Mouse (Mus musculus) midbrain, embryonic 10.5 days (tissue): ENCODE data around the gene Frmd8. TPM values are rescaled to one million over a fixed set of nuclear protein-coding genes. Genes with fewer than 3 reads are reported as not detected.
"Not testable (repeated sequence)": the region's sequence is repeated elsewhere in the genome, so short reads cannot be mapped to it uniquely, and the experiment has no call there.

ENCODE experiments used
- DNase-seq: peaks from one replicate; pipeline ENCODE4 v3.0.0-alpha.2; 2017; ENCODE audit warnings: low spot score
- H3K27ac ChIP-seq: fragments of 300-500 bp; sonication (generic); replicated peaks from 2 replicates; pipeline ENCODE4 v1.5.1; 2016; ENCODE audit warnings: mild to moderate bottlenecking
- H3K27me3 ChIP-seq: fragments of 300-500 bp; sonication (generic); 2 replicates; pipeline ENCODE4 v1.6.1; 2016; ENCODE audit warnings: low read depth, mild to moderate bottlenecking; ENCODE audit not compliant: poor library complexity, severe bottlenecking
- H3K36me3 ChIP-seq: fragments of 300-500 bp; sonication (generic); 2 replicates; pipeline ENCODE4 v1.6.1; 2016; ENCODE audit warnings: mild to moderate bottlenecking, moderate library complexity
- H3K4me1 ChIP-seq: fragments of 300-500 bp; sonication (generic); 2 replicates; pipeline ENCODE4 v1.6.1; 2016
- H3K4me3 ChIP-seq: fragments of 300-500 bp; sonication (generic); 2 replicates; pipeline ENCODE4 v1.5.1; 2016; ENCODE audit warnings: mild to moderate bottlenecking, moderate library complexity
- H3K9me3 ChIP-seq: fragments of 300-500 bp; sonication (generic); replicated peaks from 2 replicates; pipeline ENCODE4 v1.6.1; 2016; ENCODE audit warnings: mild to moderate bottlenecking
- WGBS: fragments of 180-500 bp; shearing (Covaris S2); methylation state at CpG from one replicate; pipeline ENCODE4 v1.1.7; 2016; 5-methylcytosine and 5-hydroxymethylcytosine counted together
- polyA plus RNA-seq: library from polyadenylated mRNA; unstranded; fragments of >200 nt; fragmentation: Nextera tagmentation; extraction: Ambion mirVana; gene quantifications from 2 replicates; pipeline ENCODE4 v1.2.1, GENCODE M21; 2016

Gene Frmd8
- polyA plus RNA-seq, 1 experiment from 2014 or later, result 34.9 TPM

GRCm38 (mm10) chr19:5894002-5894678 lies 19.1 kb upstream of the Frmd8 start, which contains the start of gene Tigd3:
Tigd3 (minus strand) TSS chr19:5894149.
- peaks cover 32% of the 10 kb centered on the region for H3K4me1 ChIP-seq
- H3K27ac ChIP-seq, result peak within 1 kb of the TSS; percentile 93
- no peaks in the 10 kb centered on the region for H3K9me3 ChIP-seq
- H3K36me3 ChIP-seq, result peaks cover 59% of the 10 kb centered on the region
- 6% methylated on average over 36 of the region's 36 CpGs for WGBS
- DNase-seq, result peak; percentile 95
- peak within 1 kb of the TSS; percentile 69 for H3K4me3 ChIP-seq
- H3K27me3 ChIP-seq, result no peaks in the 10 kb centered on the region

GRCm38 (mm10) chr19:5893282-5894001 lies 18.4 kb upstream of the Frmd8 start:
- Histone ChIP-seq H3K4me3 (peak overlapping the region; percentile 69), H3K4me1 (peaks cover 32% of the 10 kb centered on the region), H3K27ac (peak overlapping the region; percentile 93), H3K27me3 (no peaks in the 10 kb centered on the region), H3K36me3 (peaks cover 54% of the 10 kb centered on the region), H3K9me3 (no peaks in the 10 kb centered on the region)
- WGBS, result 9% methylated on average over 31 of the region's 31 CpGs
- DNase-seq, result no peak

DNA sequence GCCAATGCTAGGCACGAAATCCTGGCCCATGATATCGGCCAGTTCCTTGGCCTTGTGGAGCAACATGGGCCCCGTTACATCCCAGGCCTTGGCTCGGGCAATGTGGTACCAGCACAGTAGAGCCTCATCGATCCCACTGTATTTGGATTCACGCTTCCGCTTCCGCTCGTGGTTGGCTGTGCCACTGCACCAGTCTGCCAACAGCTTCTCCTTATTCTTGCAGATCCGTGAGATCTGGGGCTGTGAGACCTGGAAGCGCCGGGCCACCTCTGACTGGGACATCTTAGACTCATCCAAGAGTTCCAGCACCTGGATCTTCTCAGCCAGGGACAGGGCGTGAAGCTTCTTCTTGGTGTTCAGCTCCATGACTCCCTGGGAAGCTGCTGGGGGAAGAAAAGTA lies 17.7 kb upstream of the Frmd8 start:
- Histone ChIP-seq H3K4me3 (peak overlapping the region; percentile 69), H3K36me3 (peaks cover 47% of the 10 kb centered on the region), H3K27ac (peak overlapping the region; percentile 93), H3K27me3 (no peaks in the 10 kb centered on the region), H3K9me3 (no peaks in the 10 kb centered on the region), H3K4me1 (peaks cover 32% of the 10 kb centered on the region)
- DNase-seq, result no peak
- WGBS, result 94% methylated on average over 13 of the region's 13 CpGs

GRCm38 (mm10) chr19:5892262-5892661 lies 17.2 kb upstream of the Frmd8 start:
- Histone ChIP-seq H3K9me3 (no peaks in the 10 kb centered on the region), H3K4me3 (peak overlapping the region; percentile 69; the same call in 1 of the 2 replicates), H3K27me3 (no peaks in the 10 kb centered on the region), H3K4me1 (peaks cover 32% of the 10 kb centered on the region), H3K36me3 (peaks cover 43% of the 10 kb centered on the region), H3K27ac (no peak overlapping the region)
- 93% methylated on average over 7 of the region's 7 CpGs for WGBS
- DNase-seq, result no peak

GRCm38 (mm10) chr19:5891521-5892258 lies 16.6 kb upstream of the Frmd8 start:
- 94% methylated on average over 12 of the region's 12 CpGs for WGBS
- Histone ChIP-seq H3K4me1 (peaks cover 32% of the 10 kb centered on the region), H3K27ac (no peak overlapping the region), H3K36me3 (peaks cover 37% of the 10 kb centered on the region), H3K27me3 (no peaks in the 10 kb centered on the region), H3K4me3 (peak overlapping the region; percentile 69; the same call in 1 of the 2 replicates), H3K9me3 (no peaks in the 10 kb centered on the region)
- no peak for DNase-seq

GRCm38 (mm10) chr19:5889211-5889610 lies 14.1 kb upstream of the Frmd8 start:
- Histone ChIP-seq H3K27me3 (no peaks in the 10 kb centered on the region), H3K27ac (no peak overlapping the region), H3K9me3 (no peaks in the 10 kb centered on the region), H3K36me3 (peaks cover 17% of the 10 kb centered on the region), H3K4me3 (no peak overlapping the region), H3K4me1 (peaks cover 26% of the 10 kb centered on the region)
- WGBS, result 82% methylated on average over 4 of the region's 4 CpGs
- DNase-seq, result no peak

DNA sequence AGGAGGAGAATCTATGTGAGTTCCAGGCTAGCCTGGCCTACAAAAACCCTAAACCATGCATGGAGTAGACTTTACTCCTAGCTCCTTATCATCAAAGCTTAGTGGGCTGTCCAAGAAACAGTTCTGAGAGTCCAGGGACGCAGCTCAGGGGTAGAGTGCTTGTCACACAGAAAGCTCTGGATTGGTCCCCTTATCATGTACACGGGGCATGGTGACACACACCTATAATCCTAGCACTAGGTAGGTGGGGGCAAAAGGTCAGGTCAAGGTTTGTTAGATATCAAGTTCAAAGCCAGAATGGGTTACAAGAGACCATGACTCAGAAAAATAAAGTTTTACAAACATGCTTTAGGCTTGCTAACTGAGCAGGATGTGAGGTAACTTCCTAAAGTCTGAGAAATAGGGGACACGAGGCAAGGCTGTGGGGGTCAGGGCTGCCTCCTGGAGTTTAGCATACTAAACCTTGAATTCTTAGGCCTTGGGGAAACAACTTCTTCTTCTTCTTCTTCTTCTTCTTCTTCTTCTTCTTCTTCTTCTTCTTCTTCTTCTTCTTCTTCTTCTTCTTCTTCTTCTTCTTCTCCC lies 12.3 kb upstream of the Frmd8 start:
- Histone ChIP-seq H3K36me3 (peaks cover 11% of the 10 kb centered on the region), H3K27me3 (no peaks in the 10 kb centered on the region), H3K9me3 (no peaks in the 10 kb centered on the region), H3K27ac (no peak overlapping the region), H3K4me1 (peaks cover 9% of the 10 kb centered on the region), H3K4me3 (no peak overlapping the region)
- WGBS, result 78% methylated on average over 3 of the region's 3 CpGs
- no peak for DNase-seq

GRCm38 (mm10) chr19:5885838-5886237 lies 10.8 kb upstream of the Frmd8 start:
- no peak overlapping the region for H3K4me3 ChIP-seq
- H3K4me1 ChIP-seq, result no peaks in the 10 kb centered on the region
- WGBS, result 62% methylated on average over 4 of the region's 4 CpGs
- DNase-seq, result no peak
- H3K36me3 ChIP-seq, result no peaks in the 10 kb centered on the region
- no peaks in the 10 kb centered on the region for H3K9me3 ChIP-seq
- no peak overlapping the region for H3K27ac ChIP-seq
- no peaks in the 10 kb centered on the region for H3K27me3 ChIP-seq

GRCm38 (mm10) chr19:5883935-5884334 lies 8.9 kb upstream of the Frmd8 start:
- H3K27me3 ChIP-seq, result no peaks in the 10 kb centered on the region
- no peaks in the 10 kb centered on the region for H3K36me3 ChIP-seq
- H3K9me3 ChIP-seq, result no peaks in the 10 kb centered on the region
- no peak for DNase-seq
- no peaks in the 10 kb centered on the region for H3K4me1 ChIP-seq
- 0 out of 2 replicates have a peak overlapping the region, but pooled peaks have one; percentile 28 for H3K27ac ChIP-seq
- H3K4me3 ChIP-seq, result no peak overlapping the region
- 76% methylated on average over 1 of the region's 1 CpGs for WGBS

DNA sequence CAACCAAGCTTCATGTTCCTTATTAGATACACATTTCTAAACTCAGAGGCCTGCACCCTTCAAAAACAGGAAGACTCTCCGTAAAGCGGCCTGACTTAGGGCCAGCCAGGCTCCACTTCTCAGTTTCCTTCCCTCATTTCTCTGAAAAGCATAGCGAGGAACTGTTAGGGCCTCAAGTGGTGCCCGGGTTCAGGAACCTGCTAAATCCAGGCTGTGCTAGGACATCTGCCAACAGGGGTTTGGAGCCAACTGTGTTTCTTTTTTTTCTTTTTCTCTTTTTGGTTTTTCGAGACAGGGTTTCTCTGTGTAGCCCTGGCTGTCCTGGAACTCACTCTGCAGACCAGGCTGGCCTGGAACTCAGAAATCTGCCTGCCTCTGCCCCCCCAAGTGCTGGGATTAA lies 7.0 kb upstream of the Frmd8 start:
- H3K27me3 ChIP-seq, H3K9me3 ChIP-seq, H3K4me1 ChIP-seq, H3K27ac ChIP-seq, DNase-seq, H3K36me3 ChIP-seq, H3K4me3 ChIP-seq: not testable (repeated sequence)
- WGBS, result 89% methylated on average over 5 of the region's 5 CpGs

- Histone ChIP-seq H3K4me3 (no peak overlapping the region), H3K27ac (no peak overlapping the region), H3K36me3 (no peaks in the 10 kb centered on the region), H3K9me3 (no peaks in the 10 kb centered on the region), H3K27me3 (no peaks in the 10 kb centered on the region), H3K4me1 (peaks cover 6% of the 10 kb centered on the region)
- no peak for DNase-seq
- WGBS, result 88% methylated on average over 6 of the region's 6 CpGs
These were observed 6.1 kb upstream of the Frmd8 start for GRCm38 (mm10) chr19:5881155-5881554.

- no peaks in the 10 kb centered on the region for H3K27me3 ChIP-seq
- DNase-seq, result no peak
- H3K9me3 ChIP-seq, result no peaks in the 10 kb centered on the region
- no peak overlapping the region for H3K4me3 ChIP-seq
- H3K4me1 ChIP-seq, result peaks cover 15% of the 10 kb centered on the region
- no peaks in the 10 kb centered on the region for H3K36me3 ChIP-seq
- H3K27ac ChIP-seq, result no peak overlapping the region
- 94% methylated on average over 7 of the region's 7 CpGs for WGBS
These were observed 4.7 kb upstream of the Frmd8 start for GRCm38 (mm10) chr19:5879735-5880134.
